Mouse (Mus musculus): Measurements from ENCODE around the gene Pttg1ip.

Pttg1ip gene

GRCm38 (mm10) chr10:77607441-77607840, 25.9 kb downstream of the Pttg1ip start:
- no peak for DNase-seq (ENCODE audit: low spot score)

- DNase-seq (ENCODE audit: low spot score): no peak
These were observed 27.1 kb downstream of the Pttg1ip start for GRCm38 (mm10) chr10:77608589-77608988.

GRCm38 (mm10) chr10:77610221-77610961, 28.9 kb downstream of the Pttg1ip start:
- DNase-seq (ENCODE audit: low spot score): no peak

GRCm38 (mm10) chr10:77613409-77613808, 31.9 kb downstream of the Pttg1ip start:
- no peak for DNase-seq (ENCODE audit: low spot score)

GRCm38 (mm10) chr10:77615647-77616046, 34.1 kb downstream of the Pttg1ip start:
- no peak for DNase-seq (ENCODE audit: low spot score)

GRCm38 (mm10) chr10:77616166-77616565, 34.6 kb downstream of the Pttg1ip start:
- DNase-seq (ENCODE audit: low spot score): no peak

- DNase-seq (ENCODE audit: low spot score): no peak
These were observed 35.4 kb downstream of the Pttg1ip start for GRCm38 (mm10) chr10:77616926-77617325.

GRCm38 (mm10) chr10:77621546-77621945, 40.0 kb downstream of the Pttg1ip start:
- no peak for DNase-seq (ENCODE audit: low spot score)

- DNase-seq (ENCODE audit: low spot score): peak; percentile 91
These were observed 40.8 kb downstream of the Pttg1ip start, which contains the start of gene Ube2g2 for GRCm38 (mm10) chr10:77622055-77622988. TSS of gene Ube2g2 (plus strand) at chr10:77622275.

- peak; percentile 65 for DNase-seq (ENCODE audit: low spot score)
These were observed 41.6 kb downstream of the Pttg1ip start for GRCm38 (mm10) chr10:77623069-77623492.

- DNase-seq (ENCODE audit: low spot score): no peak
These were observed 42.3 kb downstream of the Pttg1ip start for GRCm38 (mm10) chr10:77623639-77624400.

- peak; percentile 70 for DNase-seq (ENCODE audit: low spot score)
These were observed 43.1 kb downstream of the Pttg1ip start for GRCm38 (mm10) chr10:77624570-77624995.

- no peak for DNase-seq (ENCODE audit: low spot score)
These were observed 44.5 kb downstream of the Pttg1ip start for GRCm38 (mm10) chr10:77626036-77626435.

GRCm38 (mm10) chr10:77626591-77626990, 45.1 kb downstream of the Pttg1ip start:
- no peak for DNase-seq (ENCODE audit: low spot score)

GRCm38 (mm10) chr10:77627497-77627896, 46.0 kb downstream of the Pttg1ip start:
- peak; percentile 90 for DNase-seq (ENCODE audit: low spot score)

- no peak for DNase-seq (ENCODE audit: low spot score)
These were observed 47.6 kb downstream of the Pttg1ip start for GRCm38 (mm10) chr10:77629163-77629562.

- DNase-seq (ENCODE audit: low spot score): no peak
These were observed 48.5 kb downstream of the Pttg1ip start for GRCm38 (mm10) chr10:77629970-77630369.

GRCm38 (mm10) chr10:77634016-77634415, 52.5 kb downstream of the Pttg1ip start:
- no peak for DNase-seq (ENCODE audit: low spot score)

- no peak for DNase-seq (ENCODE audit: low spot score)
These were observed 53.1 kb downstream of the Pttg1ip start for GRCm38 (mm10) chr10:77634452-77635231.

GRCm38 (mm10) chr10:77636234-77636922, 54.9 kb downstream of the Pttg1ip start:
- no peak for DNase-seq (ENCODE audit: low spot score)

- no peak for DNase-seq (ENCODE audit: low spot score)
These were observed 57.4 kb downstream of the Pttg1ip start for GRCm38 (mm10) chr10:77638956-77639355.

All from layer of hippocampus, adult 11-12 months (tissue).